Mouse (Mus musculus) liver, adult (tissue): ENCODE measurements around the gene Tm7sf2.

Experiments used
- GATA4 ChIP-seq: IDR thresholded peaks from 2 replicates; pipeline ENCODE4 v1.6.1; 2014; ENCODE audit warnings: mild to moderate bottlenecking, low read length; ENCODE audit not compliant: insufficient replicate concordance

Gene Tm7sf2

DNA sequence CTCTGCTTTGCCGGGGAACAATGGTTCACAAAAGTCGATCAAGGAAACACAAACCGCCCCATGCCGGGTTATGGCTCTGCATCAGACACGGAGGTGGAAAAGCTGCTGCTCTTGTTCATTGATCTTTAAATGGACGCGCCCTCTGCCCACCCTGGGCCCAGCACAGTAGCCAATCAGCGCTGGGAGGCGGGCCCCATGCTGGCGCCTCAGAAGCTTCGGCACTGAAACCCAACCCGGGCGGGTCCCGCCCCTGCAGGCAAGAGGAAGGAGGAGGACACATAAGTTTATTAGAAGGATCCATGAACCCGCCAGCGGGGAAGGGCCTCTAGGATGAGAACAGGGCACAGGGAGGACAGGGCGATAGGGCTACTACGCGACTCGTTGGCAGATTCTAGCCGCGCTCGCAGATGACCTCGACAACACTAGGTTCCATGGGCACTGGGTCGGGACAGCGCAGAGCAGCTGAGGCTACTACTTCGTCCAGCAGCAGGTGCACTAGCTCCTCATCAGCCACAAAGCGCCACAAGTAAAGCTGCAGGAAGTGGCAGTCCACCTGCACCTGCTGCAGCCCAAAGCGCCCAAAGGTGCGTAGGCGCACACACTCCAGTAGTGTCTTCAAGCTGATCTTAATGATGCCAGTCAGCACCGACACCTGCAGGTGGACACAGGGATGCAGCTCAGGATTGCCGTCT, at the start of gene Tm7sf2:
Tm7sf2 (minus strand) TSS at position 650 of the 692 bp plus-strand sequence.
- TF ChIP-seq GATA4 = no peak

DNA sequence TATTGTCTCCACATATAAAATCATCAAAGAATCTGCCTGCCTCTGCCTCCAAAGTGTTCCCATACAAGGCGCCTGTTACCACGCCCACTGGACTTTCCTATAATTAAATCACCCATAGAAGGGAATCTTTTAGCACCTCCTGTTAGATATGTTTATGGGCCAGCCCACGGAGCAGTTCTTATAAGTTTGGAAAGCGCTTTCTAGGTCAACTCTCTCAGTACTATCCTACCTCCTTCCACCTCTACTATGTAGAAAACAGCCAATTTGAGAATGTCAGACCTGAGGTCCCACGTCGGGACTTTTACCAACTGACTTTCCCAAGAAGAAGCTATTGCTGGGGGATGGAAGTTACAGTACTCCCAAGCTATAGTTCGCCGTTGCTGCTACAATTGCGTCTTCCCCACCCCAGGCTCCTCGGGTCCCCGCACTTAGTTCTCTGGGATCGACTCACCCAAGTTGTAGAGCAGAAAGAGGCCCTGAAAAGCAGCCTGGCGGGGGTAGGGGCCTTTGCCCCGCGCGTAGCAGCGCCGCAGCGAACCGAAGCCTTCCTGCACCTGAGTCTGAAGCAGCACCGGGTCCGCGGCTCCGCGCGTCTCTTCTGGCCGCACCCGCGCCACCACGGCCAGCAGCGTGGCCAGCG, 49.3 kb upstream of the Tm7sf2 start:
- no peak for TF ChIP-seq GATA4

DNA sequence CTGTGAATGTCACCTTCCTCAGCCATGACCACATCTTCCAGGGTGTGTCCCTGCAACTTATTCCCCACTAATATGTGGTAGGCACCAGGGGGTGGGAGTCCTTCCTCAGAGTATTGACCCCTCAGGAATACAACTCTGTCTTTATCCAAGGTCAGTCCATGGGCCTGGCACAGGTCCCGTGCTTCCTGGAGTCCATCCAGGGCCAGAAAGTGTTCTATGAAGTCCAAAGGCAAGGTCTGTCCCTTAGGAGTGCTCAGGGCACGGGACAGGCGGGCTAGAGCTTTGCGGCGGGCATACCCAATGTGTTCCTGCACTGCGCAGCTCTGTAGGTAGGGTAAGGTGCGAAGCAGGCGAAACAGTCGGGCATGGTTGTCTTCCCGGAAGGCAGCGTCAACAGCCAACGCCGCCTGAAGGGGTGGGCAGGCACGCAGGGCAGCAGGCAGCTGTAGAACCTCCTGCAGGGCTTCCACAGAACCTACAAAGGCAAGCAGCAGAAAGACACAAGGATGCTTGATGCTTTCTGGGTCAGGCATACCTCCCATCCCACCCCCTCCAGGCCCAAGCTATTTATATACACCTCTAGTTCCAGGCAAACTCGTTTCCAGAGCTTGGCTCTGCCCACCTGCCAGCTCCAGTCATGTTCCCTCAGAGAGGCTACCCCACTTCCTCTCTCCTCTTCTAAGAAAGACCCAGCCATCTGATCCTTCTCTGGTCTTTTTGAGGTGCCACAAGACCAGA, 48.1 kb upstream of the Tm7sf2 start:
- no peak for TF ChIP-seq GATA4

DNA sequence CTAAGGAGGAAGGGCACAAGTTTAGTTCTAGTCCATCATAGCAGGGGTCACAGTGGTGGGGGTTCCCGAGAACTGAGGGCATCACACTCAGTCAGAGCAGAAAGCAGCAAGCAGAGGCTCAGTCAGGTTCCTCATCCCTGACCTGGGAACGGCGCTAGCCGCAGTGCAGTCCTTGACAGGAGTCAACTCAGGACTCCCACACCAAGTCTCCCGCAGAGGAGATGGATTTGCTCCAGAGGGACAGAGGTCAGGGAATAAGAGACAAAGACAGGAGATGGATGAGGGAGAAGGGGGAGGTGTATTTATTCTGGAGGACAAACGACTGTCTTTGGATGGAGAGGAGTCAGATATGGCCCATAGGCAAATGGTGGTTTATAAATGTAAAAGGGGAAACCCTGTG, 44.9 kb upstream of the Tm7sf2 start:
- TF ChIP-seq GATA4 = no peak

DNA sequence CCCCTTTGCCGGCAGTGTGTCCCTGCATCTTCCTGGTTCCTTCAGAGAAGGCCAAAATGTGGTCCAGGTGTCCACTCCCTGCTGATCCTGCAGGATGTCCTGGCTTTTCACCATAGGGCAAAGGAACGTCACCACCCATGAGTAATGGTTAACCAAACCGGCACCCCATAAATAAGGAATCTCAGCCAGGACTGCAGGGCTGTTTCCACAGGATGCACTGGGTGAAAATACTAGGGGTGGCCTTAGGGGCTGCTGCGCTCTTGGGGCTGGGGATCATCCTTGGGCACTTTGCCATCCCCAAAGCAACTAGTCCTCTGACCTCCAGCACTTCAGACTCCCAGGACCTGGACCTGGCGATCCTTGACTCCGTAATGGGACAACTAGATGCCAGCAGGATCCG, 37.4 kb upstream of the Tm7sf2 start, which contains the start of gene Naaladl1:
Naaladl1 (plus strand) TSS at position 197 of the 400 bp plus-strand sequence.
- TF ChIP-seq GATA4 = no peak

DNA sequence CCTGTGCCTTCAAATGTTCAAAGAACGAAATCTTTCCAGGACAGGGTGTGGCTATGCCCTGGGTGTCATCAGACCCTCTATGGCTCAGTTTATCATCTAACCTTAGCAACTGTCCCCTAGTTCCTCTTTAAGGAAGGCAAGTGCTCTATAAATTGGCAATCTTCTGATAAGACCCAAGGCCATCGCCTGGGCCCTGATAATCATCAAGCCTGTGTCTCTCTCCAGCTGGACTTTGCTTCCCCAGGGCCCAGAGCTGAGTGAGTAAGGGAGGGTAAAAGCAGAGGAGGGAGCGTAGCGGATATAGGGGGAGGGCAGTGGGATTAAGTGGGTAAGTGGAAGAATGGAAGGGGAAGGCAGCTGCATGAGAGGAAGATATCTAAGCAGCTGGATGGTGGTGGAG, 36.3 kb upstream of the Tm7sf2 start:
- no peak for TF ChIP-seq GATA4

DNA sequence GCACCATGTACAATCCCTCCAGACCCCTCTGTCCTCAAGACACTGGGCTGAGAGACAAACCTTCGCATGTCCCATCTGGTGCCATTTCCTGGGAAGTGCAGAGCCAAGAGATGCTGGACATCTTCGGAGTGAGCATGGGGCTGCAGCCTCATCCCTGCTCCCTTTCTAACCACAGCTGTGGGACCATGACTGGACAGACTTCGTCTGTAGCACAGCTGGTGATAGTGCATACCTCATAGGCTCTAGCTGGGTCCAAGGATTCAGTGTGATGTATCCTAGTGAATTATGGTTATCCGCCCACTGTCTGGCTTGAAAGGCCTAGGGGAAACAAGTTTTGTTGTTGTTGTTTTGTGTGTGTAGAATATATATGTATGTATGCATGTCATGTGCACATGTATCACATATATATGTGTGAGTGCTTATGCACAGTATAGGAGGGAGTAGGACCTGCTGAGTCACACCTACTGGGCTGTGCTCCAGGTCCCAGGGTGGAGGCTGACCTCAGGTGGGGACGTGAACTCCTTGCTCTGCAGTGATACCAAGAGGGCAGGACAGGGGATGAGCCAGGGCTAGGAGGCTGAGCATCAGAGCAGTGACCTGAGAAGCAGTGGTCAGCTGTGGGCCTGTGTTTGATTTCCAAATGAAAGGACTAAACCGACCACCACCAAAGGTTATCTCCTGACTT, 34.1 kb upstream of the Tm7sf2 start:
- no peak for TF ChIP-seq GATA4

DNA sequence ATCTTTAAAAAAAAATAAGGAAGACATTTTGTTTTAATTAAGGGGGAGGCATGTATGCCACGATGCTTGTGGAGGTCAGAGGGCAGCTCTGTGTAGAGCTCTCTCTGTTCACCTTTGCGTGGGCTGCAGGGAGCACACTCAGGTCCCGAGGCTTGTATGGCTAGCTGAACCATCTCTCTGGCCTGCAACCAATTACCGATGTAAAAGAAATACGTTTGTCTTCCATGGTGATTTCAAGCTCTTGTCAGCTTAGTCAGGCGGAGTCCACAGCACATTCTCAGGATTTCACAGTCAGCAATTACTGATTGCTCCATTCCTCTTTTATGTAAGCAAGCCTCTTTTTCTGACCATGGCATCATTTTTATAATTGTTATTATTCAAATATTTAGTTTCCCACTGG, 33.0 kb upstream of the Tm7sf2 start:
- TF ChIP-seq GATA4 = no peak

DNA sequence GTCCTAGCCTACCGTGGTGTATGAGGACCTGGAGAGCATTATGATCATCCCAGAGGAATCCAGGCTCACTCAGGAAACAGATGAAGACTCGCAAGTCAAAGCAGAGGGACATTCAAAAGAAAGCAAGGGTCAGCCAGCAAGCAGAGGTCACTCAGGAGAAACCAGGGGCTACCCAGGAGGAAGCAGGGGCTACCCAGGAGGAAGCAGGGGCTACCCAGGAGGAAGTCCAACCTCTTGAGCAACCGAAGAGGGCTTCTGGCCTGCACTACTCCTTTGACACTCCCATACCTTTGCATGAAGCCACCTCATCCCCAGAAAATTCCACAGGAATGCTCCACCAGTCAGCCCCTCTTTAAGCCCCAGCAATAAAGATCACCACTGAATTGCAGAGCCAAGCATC, 29.7 kb upstream of the Tm7sf2 start:
- TF ChIP-seq GATA4 = no peak

DNA sequence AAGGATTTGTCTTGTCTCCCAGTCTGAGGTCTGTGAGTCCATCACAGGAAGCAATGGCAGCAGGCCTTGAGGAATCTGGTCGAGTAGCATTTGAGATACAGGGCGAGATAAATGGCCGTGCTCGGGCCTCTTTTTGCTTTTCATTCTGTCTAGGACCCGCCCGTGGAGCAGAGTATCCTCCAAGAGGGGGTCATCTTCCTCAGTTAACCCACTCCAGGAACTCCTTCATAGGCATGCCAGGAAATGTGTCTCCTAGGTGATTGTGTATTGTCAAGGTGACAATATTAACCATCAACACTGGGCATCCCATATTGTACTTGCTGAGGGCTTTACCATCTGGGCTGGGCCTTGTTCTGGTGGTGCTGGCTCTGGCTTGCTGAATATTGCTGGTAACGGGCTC, 25.9 kb upstream of the Tm7sf2 start, which contains the start of gene AC131692.1:
AC131692.1 (plus strand) TSS at position 301 of the 400 bp plus-strand sequence.
- TF ChIP-seq GATA4 = no peak

DNA sequence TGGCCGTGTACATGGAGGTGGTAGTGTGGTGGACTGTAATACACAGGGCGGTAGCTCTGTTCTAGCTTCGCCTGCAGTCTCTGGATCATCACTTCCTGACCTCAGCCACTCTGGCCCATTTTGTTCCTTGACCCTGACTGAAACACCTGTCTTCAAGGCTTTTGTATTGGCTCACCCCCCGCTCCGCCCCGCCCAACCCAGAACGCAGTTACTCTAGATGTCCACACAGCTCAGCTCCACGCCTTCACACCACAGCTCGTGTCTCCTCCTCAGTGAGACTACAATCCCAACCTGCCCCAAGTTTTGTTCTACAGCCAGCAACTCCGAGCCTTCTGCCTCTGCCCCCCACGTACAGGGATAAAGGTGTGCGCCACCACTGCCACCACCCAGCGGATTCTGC, 20.7 kb upstream of the Tm7sf2 start:
- TF ChIP-seq GATA4 = no peak

DNA sequence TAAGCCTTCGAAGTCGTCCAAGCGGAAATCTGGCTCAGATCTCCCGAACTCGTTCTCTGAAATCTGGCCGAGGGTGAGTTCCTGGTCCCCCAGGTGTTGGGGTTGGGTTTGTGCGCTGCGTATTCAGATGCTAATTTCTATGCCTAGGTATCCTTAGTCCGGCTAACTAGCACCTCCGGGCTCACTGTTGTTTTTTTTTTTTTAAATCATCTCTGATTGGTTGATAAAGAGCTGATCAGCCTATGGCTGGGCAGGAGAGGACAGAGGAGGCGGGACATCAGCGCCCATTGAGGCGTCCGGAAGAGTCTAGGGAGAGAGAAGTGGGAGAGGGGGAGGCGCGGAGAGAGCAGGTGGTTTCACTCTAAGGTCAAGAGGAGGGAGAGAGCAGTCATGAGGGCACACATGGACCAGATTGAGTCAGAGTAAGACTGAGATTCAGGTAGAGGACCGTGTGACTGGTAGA, 17.3 kb upstream of the Tm7sf2 start:
- TF ChIP-seq GATA4 = no peak

DNA sequence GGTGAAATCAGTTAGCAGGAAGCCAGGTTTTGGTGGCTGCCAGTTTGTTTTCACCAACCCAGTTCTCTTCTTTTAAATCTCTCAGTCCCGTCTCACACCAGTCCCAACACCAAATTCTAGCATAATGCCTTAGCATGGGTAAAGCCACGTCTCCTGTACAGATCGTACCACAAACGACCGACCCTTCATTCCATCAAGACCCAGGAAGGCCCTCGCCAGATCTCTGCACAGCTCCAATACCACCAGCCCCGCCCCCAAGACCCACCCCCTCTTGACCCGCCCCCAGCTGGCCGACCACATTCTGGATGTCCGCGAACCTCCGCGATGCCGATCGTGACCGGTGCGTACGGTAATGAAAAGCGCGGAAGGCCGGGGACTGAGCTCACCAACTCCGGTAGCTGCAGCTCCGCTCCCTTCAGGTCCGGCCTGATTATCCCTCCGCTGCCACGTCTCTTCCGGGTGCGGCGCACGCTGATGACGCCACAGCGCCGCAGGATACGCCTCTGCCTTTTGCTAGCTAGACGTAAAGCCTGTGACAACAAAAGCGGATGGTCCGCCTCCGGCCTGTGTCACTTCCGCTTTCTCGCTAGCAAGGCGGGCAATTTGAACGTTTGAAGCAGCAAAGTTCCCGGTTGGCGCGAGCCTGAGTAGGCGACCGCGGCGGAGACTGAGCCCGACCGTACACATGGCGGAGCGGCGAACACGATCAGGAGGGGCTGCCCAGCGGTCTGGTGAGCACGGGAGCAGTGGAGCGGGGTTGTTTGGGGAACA, 16.5 kb upstream of the Tm7sf2 start, which contains the start of the genes Zfpl1 and Cdca5:
Zfpl1 (minus strand) TSS at position 479 of the 771 bp plus-strand sequence.
Cdca5 (plus strand) TSS at position 506 of the 771 bp plus-strand sequence.
- TF ChIP-seq GATA4 = peak; percentile 83; the same call in 1 of the 2 replicates

DNA sequence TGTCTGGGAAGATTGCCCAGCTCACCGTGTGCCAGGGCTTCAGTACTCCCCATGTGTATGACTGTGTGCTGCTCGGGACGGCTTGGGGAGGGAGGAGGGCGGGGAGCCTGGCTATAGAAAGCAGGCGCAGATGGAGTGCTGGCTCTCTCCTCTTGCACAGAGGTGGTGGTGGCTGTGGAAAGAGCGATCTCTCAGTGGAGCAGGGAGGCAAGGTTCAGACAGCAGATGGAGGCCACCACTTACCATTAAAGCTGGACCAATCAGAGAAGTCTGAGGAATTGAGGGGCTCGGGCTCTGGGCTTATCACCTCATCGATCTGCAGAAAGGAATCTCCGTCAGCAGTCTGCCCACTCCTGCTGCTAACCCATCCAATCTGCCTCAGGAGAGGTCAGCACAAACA, 14.0 kb upstream of the Tm7sf2 start, which contains the start of gene Gm28374:
Gm28374 (minus strand) TSS at position 101 of the 400 bp plus-strand sequence.
- TF ChIP-seq GATA4 = no peak
